Mouse (Mus musculus): ENCODE results near the gene Cluap1. TPM values are rescaled to one million over a fixed set of nuclear protein-coding genes. Genes with fewer than 3 reads are reported as not detected.

The Cluap1 gene
- polyA plus RNA-seq, 1 experiment from 2014 or later = 33.4 TPM

DNA sequence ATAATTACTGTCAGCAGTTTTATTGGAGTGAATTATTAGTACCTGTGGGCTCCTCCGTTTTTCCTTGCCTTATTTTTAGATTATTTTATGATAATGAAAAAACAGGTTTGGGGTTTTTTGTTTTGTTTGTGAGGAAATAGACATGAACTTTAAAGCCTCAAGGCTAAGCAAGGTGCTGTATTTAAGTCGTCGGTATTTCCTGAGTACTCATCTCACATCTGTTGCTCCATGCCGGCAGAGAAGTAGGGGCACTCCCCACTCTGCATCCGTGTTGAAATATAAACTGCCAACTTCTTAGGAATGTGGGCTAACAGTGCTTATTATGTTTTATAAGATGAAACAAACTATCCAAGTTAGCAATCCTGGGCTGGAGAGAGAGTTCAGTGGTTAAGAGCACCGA is 12.6 kb upstream of the Cluap1 start:
- Histone ChIP-seq H3K4me2 (replicated peaks) (no peak overlapping the region), H3K4me1 (replicated peaks) (no peaks in the 10 kb centered on the region), H3K27ac (no peak overlapping the region), H3K36me3 (peaks cover 64% of the 10 kb centered on the region), H3K9ac (replicated peaks) (no peak overlapping the region), H3K4me3 (replicated peaks) (no peak overlapping the region), H3K9me3 (no peaks in the 10 kb centered on the region), H3K27me3 (no peaks in the 10 kb centered on the region)
- ATAC-seq = no peak
- 89% methylated on average over 6 of the region's 6 CpGs for WGBS

DNA sequence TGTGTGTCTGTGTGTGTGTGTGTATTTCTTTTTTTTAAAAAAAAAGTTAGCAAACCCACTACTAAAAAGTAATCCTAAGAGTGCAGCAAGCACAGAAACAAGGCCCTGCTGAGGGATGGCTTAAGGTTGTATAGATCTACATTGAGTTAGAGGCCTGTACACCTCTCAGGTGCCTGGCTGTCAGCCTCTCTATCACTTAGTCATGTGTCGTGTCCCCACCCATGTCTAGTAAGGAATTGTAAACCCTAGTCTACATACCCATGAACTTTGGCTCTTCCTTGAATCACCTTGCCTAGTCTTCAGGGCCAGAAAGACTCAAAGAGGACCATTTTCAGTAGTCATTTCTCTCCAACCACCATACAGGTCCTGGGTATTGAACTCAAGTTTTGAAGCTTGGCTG is 12.0 kb upstream of the Cluap1 start:
- ATAC-seq = no peak
- Histone ChIP-seq H3K9ac (replicated peaks) (no peak overlapping the region), H3K4me2 (replicated peaks) (no peak overlapping the region), H3K27ac (no peak overlapping the region), H3K36me3 (peaks cover 69% of the 10 kb centered on the region), H3K4me3 (replicated peaks) (no peak overlapping the region), H3K27me3 (no peaks in the 10 kb centered on the region), H3K9me3 (no peaks in the 10 kb centered on the region), H3K4me1 (replicated peaks) (no peaks in the 10 kb centered on the region)
- 82% methylated on average over 1 of the region's 1 CpGs for WGBS

DNA sequence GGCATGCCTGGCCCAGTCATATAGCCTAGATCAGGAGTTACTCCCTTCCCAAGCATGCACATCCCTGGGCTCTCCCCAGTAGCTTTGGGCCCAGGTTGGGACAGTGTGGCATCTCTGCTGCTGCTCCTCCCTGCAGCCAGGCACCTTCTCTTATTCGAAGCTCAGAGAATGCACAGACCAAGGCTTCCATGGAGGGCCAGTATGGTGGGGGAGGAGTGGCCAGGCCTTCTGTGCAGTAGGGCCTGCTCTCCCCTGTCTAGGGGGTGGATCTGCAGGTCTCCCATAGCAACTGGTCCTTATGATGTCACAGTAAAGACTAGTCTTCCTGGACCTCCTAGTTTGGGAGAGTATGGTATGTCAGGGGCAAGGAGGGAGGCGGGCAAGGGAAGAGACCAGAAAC is 1.1 kb upstream of the Cluap1 start:
- Histone ChIP-seq H3K9me3 (no peaks in the 10 kb centered on the region), H3K9ac (replicated peaks) (0 out of 2 replicates have a peak overlapping the region, but pooled peaks have one; percentile 7), H3K4me2 (replicated peaks) (peak overlapping the region; percentile 77; the same call in 1 of the 2 replicates), H3K27ac (no peak overlapping the region), H3K4me3 (replicated peaks) (no peak overlapping the region), H3K27me3 (no peaks in the 10 kb centered on the region), H3K4me1 (replicated peaks) (peaks cover 21% of the 10 kb centered on the region), H3K36me3 (peaks cover 47% of the 10 kb centered on the region)
- ATAC-seq = no peak
- WGBS = 77% methylated on average over 2 of the region's 2 CpGs

DNA sequence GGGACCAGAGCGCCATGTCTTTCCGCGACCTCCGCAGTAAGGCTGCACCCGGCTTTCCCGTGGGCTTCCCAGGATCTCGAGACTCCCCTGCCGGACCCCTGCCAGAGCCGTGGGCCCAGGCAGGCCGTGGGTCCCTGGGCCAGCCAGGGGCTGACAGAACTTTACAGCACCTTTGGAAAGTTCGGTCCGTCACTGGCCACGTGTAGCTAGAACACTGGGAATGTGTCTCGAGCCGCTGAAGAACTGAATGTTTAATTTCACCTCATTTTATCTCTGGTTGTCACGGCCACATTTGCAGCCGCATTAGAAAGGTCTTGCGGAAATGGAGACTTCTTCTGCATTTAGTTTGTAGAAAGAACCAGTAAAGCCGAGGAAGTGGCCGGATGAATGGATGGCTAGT is 517 bp downstream of the Cluap1 start:
- Histone ChIP-seq H3K4me3 (replicated peaks) (peak overlapping the region; percentile 62), H3K4me2 (replicated peaks) (peak overlapping the region; percentile 77), H3K4me1 (replicated peaks) (peaks cover 21% of the 10 kb centered on the region), H3K9ac (replicated peaks) (peak overlapping the region; percentile 69), H3K9me3 (no peaks in the 10 kb centered on the region), H3K27ac (peak overlapping the region; percentile 78), H3K27me3 (no peaks in the 10 kb centered on the region), H3K36me3 (peaks cover 47% of the 10 kb centered on the region)
- 9% methylated on average over 20 of the region's 20 CpGs for WGBS
- ATAC-seq = no peak

DNA sequence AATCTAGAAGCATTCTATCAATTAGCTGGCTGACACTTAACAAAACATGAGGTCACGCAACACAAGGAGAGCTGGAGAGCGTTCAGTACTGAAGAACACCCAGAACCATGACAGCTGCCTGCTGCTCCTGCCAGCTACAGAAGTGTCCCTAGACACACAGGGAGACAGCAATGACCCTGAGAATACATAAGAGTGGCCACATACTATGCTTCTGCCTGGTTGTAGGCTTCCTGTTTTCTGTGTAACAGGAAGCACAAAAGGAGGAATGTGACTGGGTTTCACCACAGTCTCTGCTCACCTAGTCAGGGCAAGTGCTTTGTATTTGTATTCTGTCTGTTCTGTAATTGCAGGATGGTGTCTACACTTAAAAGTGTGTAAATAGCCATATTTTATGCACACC is 12.2 kb downstream of the Cluap1 start:
- Histone ChIP-seq H3K36me3 (peaks cover 72% of the 10 kb centered on the region), H3K27ac (no peak overlapping the region), H3K27me3 (no peaks in the 10 kb centered on the region), H3K4me2 (replicated peaks) (no peak overlapping the region), H3K4me1 (replicated peaks) (no peaks in the 10 kb centered on the region), H3K4me3 (replicated peaks) (no peak overlapping the region), H3K9me3 (no peaks in the 10 kb centered on the region), H3K9ac (replicated peaks) (no peak overlapping the region)
- no peak for ATAC-seq
- WGBS = 93% methylated on average over 2 of the region's 2 CpGs

DNA sequence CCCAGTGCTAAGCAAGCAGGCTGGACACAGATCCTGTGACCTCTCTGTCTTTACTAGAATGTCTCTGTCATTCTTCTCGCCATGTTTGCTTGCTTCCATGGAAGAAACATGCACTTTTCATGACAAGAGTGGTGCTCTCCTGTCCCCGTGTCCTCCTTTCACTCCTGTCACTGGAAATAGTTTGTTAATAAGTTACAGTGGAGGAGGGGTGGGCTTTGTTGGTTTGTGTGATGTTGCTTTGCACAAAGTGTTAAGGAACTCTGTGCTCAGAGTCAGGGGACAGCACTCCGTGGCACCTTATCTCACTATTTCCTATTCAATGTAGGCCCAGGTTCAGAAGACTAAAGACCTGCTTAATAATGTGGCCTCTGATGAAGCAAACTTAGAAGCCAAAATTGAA is 14.9 kb downstream of the Cluap1 start:
- no peak for ATAC-seq
- Histone ChIP-seq H3K4me3 (replicated peaks) (no peak overlapping the region), H3K36me3 (peaks cover 69% of the 10 kb centered on the region), H3K27ac (no peak overlapping the region), H3K9ac (replicated peaks) (no peak overlapping the region), H3K4me1 (replicated peaks) (no peaks in the 10 kb centered on the region), H3K4me2 (replicated peaks) (no peak overlapping the region), H3K27me3 (no peaks in the 10 kb centered on the region), H3K9me3 (no peaks in the 10 kb centered on the region)
- 97% methylated on average over 3 of the region's 3 CpGs for WGBS

DNA sequence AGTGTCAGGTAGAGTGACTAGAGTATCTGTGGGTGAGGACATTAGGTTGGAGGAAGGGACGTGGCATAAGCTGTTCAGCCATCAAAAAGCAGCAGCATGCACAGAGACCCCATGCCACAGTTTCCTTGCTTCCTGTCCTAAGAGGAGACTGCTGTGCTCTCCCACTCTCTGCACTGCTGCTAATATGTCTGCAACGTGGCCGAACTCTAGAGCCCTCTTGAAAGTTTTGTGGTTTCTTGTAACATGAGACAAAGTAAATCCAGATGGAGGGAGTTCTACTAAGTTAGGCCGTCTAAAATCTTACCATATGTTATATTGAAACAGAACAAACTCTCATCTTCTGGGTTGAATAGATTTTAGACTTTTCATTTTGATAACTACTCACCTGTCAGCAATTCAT is 15.4 kb downstream of the Cluap1 start:
- no peak overlapping the region for H3K9ac ChIP-seq (replicated peaks)
- no peaks in the 10 kb centered on the region for H3K27me3 ChIP-seq
- 97% methylated on average over 4 of the region's 4 CpGs for whole genome bisulfite sequencing
- no peaks in the 10 kb centered on the region for H3K4me1 ChIP-seq (replicated peaks)
- no peak overlapping the region for H3K4me3 ChIP-seq (replicated peaks)
- H3K4me2 ChIP-seq (replicated peaks) = no peak overlapping the region
- ATAC-seq = no peak
- H3K36me3 ChIP-seq = peaks cover 72% of the 10 kb centered on the region
- H3K9me3 ChIP-seq = no peaks in the 10 kb centered on the region
- H3K27ac ChIP-seq = no peak overlapping the region

DNA sequence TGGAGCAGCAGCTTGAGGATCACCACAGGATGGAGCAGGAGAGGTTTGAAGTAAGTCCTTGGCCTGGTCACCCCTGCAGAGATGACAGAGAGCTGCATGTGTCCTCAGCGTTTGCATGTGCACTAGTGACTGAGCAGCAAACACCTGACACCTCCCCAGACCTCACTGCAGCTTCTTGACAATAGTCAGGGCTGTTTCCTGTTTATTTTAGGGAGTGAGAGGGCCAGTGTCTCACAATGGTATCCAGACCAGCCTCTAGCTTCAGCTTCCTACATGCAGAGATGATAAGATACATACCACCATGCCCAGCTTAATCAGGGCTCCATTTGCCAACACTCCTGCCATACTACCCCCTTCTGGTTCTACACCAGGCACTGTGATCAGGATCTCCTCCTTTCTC is 20.0 kb downstream of the Cluap1 start:
- WGBS = 88% methylated on average over 1 of the region's 1 CpGs
- H3K4me2 ChIP-seq (replicated peaks) = no peak overlapping the region
- no peak overlapping the region for H3K27ac ChIP-seq
- H3K4me3 ChIP-seq (replicated peaks) = no peak overlapping the region
- H3K36me3 ChIP-seq = peaks cover 78% of the 10 kb centered on the region
- no peaks in the 10 kb centered on the region for H3K27me3 ChIP-seq
- no peaks in the 10 kb centered on the region for H3K4me1 ChIP-seq (replicated peaks)
- H3K9me3 ChIP-seq = no peaks in the 10 kb centered on the region
- no peak for ATAC-seq
- no peak overlapping the region for H3K9ac ChIP-seq (replicated peaks)

DNA sequence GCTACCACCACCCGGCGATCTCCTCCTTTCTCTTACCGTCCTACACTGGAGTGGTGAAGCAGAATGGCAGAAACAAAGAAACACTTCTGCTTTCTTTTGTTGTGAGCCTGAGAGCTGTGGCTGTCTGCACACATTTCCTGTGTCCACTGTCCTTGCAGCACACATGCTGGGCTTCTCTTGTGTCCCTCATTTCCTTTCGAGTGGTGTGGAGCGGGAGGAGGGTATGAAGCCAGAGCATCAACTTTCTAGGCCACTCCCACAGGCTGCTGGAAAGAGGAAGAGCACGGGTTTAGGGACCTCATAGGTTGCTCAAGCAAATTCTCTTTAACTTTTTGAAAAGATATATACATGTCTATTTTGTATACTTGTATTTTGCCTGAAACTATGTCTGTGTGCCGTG is 20.6 kb downstream of the Cluap1 start:
- ATAC-seq = no peak
- Histone ChIP-seq H3K9me3 (no peaks in the 10 kb centered on the region), H3K27me3 (no peaks in the 10 kb centered on the region), H3K9ac (replicated peaks) (no peak overlapping the region), H3K4me1 (replicated peaks) (no peaks in the 10 kb centered on the region), H3K27ac (no peak overlapping the region), H3K4me2 (replicated peaks) (no peak overlapping the region), H3K36me3 (peaks cover 78% of the 10 kb centered on the region), H3K4me3 (replicated peaks) (no peak overlapping the region)
- WGBS = 81% methylated on average over 7 of the region's 7 CpGs

DNA sequence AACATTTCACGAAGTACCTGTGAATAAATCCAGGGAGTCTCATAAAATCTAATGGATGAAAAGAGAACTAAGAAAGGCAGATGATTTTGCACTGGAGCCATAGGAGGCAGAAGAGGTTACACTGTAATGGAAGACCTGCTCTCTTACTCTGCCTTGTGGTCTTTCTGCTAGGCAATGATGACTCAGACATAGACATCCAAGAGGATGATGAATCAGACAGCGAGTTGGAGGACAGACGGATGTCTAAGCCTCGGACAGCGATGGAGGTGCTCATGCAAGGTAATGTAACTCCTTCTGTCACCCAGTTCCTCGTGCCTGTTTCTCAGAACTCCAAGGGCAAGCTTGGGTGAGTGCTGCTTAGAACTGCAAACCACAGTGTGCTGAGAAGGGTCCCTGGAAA is 24.9 kb downstream of the Cluap1 start:
- WGBS = 92% methylated on average over 6 of the region's 6 CpGs
- Histone ChIP-seq H3K9ac (replicated peaks) (no peak overlapping the region), H3K4me3 (replicated peaks) (no peak overlapping the region), H3K9me3 (no peaks in the 10 kb centered on the region), H3K27me3 (no peaks in the 10 kb centered on the region), H3K4me1 (replicated peaks) (no peaks in the 10 kb centered on the region), H3K36me3 (peaks cover 81% of the 10 kb centered on the region), H3K27ac (no peak overlapping the region), H3K4me2 (replicated peaks) (no peak overlapping the region)
- no peak for ATAC-seq

DNA sequence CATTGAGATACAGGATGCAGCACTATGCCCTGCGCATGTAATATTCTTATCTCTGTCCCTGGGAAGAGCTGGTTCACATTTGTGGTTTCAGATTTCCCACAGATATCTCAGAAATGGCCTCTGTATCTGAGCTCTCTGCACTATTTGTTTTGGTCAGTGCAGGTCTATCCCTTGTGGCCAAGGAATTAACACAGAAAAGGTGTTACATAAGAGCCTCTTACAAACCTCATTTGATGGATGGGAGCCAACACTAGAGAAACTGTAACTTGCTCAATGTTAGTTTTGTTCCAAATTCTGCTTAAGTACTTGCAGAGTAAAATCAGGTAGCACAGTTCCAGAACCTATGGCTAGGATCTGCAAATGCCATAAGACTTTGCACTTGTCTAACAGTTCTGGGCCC is 25.5 kb downstream of the Cluap1 start:
- ATAC-seq = no peak
- H3K4me3 ChIP-seq (replicated peaks) = no peak overlapping the region
- peaks cover 83% of the 10 kb centered on the region for H3K36me3 ChIP-seq
- H3K27ac ChIP-seq = no peak overlapping the region
- no peak overlapping the region for H3K4me2 ChIP-seq (replicated peaks)
- H3K9ac ChIP-seq (replicated peaks) = no peak overlapping the region
- H3K4me1 ChIP-seq (replicated peaks) = no peaks in the 10 kb centered on the region
- no peaks in the 10 kb centered on the region for H3K9me3 ChIP-seq
- no peaks in the 10 kb centered on the region for H3K27me3 ChIP-seq
- WGBS = 100% methylated on average over 1 of the region's 1 CpGs

DNA sequence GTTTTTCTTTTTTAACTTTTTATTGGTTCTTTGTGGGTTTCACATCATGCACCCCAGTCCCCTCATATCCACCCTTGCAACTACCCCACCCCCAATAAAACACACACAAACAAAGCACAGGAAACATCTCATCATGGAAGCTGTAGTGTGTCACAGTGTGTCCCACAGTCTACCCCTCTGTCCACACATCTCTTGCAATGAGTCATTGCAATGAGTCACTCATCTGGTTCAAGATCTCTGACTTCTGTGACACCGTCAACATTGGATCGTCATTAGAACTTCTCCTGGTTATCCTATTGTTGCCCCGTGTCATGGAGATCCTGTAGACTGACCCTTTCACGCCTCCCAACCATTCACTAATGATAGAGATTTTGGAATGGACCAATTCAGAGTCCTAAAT is 26.1 kb downstream of the Cluap1 start:
- H3K36me3 ChIP-seq = peaks cover 80% of the 10 kb centered on the region
- no peak overlapping the region for H3K27ac ChIP-seq
- 88% methylated on average over 4 of the region's 4 CpGs for WGBS

DNA sequence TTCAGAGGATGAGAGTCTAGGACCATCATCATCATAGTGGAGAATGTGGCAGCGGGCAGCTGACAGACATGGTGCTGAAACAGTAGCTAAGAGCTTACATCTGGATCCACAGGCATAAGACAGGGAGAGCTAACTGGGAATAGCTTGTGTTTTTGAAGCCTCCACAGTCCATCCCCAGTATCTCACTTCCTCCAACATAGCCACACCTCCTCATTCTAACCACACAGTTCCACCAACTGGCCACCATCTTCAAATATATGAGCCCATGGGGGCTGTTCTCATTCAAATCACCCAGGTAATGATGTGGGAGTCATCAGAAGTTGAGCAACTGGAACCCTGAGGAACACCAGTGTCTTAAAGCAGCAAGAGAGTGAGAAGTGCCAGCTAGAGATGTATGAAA is 42.5 kb downstream of the Cluap1 start:
- Histone ChIP-seq H3K27ac (no peak overlapping the region), H3K36me3 (no peaks in the 10 kb centered on the region), H3K9me3 (no peaks in the 10 kb centered on the region), H3K4me3 (replicated peaks) (no peak overlapping the region), H3K9ac (replicated peaks) (no peak overlapping the region), H3K27me3 (no peaks in the 10 kb centered on the region), H3K4me2 (replicated peaks) (no peak overlapping the region), H3K4me1 (replicated peaks) (no peaks in the 10 kb centered on the region)
- no peak for ATAC-seq
- WGBS = 86% methylated on average over 1 of the region's 1 CpGs

More for the DNA sequence above, 26.1 kb downstream of the Cluap1 start:
- Histone ChIP-seq H3K9ac (replicated peaks) (no peak overlapping the region), H3K9me3 (no peaks in the 10 kb centered on the region), H3K4me3 (replicated peaks) (no peak overlapping the region), H3K4me1 (replicated peaks) (no peaks in the 10 kb centered on the region), H3K4me2 (replicated peaks) (no peak overlapping the region), H3K27me3 (no peaks in the 10 kb centered on the region)
- ATAC-seq = no peak
